Mouse (Mus musculus): ENCODE results near the gene Syce1.

Syce1 gene

DNA sequence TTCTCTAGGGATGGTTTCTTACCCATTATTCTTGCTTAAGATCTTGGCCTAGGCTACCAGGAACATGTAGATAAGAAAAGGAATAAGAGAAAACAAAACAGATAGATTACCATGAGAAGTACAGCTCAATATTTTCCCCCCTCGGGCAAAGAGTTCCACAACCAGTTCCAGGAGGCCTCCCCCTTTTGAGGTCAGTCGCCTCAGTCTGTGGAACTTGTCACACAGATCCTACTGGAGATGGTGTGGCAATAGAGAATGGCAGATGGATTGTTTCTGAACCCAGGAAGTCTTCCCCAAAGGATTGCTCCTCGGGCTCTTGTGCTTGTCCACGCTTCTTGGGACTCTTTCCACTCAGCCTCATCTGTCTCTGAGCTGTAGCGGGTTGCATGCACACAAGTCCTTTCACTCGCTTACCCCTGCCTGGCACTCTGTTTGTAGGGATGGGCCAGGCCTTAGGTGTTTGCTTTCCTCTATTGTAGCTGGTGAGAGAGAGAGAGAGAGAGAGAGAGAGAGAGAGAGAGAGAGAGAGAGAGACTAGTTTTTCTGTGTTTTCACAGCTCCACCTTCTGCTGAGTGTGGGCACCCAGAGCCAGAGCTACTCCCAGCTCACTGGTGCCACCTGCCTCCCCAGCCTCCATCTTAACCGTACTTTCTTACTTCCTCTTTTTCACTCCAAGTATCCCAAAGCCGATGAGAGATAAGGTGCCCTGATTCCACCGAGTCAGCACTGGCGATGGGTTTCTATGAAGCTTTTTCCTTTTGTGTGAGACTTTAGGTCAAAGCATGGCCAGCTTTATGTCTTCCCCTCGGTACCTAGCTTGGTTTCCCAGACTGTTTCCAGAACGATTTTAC, 21.5 kb downstream of the Syce1 start:
- WGBS, result 88% methylated on average over 12 of the region's 12 CpGs

DNA sequence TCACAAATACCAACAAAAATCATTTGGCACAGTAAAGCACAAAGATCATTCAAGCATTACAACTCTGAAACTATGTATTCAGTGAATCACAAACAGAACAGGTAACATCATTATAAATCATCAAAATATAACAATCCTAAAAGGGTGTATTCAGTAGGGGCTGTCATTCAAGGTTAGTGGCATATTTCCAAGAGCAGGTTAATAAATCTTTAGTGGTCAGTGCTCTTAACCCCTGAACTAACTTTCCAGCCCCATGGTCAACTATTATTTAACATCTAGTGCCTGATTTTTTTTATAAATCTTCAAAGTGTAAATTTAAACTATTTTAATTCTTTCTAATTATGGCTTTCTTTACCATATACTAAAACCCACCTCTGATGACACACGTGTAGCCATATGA, 22.3 kb downstream of the Syce1 start:
- WGBS, result 79% methylated on average over 1 of the region's 1 CpGs

DNA sequence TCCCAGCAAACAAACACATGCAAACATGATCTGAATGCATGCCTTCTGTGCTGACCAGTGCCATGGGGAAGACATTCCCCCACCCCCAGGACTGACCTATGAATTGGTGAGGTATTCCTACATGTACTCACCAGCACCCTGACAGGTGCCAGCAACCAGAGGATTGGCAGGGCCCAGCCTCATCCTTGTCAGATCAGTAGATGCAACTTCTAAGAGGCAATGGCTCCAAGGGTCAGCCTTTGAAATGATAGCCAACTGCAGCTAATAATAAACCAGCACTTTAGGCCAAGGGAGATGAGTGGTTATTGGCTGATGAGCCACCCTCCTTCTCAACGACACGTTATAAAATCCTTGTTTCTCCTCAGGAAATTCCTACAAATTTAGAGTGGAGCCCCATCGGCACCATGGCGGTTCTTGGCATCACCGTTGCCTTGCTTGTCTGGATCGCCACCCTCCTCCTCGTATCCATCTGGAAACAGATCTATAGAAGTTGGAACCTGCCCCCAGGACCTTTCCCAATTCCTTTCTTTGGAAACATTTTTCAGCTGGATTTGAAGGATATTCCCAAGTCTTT, 24.1 kb downstream of the Syce1 start, which contains the start of gene Cyp2e1:
TSS of gene Cyp2e1 (plus strand) at position 293 of the 574 bp plus-strand sequence.
- WGBS, result 81% methylated on average over 7 of the region's 7 CpGs

DNA sequence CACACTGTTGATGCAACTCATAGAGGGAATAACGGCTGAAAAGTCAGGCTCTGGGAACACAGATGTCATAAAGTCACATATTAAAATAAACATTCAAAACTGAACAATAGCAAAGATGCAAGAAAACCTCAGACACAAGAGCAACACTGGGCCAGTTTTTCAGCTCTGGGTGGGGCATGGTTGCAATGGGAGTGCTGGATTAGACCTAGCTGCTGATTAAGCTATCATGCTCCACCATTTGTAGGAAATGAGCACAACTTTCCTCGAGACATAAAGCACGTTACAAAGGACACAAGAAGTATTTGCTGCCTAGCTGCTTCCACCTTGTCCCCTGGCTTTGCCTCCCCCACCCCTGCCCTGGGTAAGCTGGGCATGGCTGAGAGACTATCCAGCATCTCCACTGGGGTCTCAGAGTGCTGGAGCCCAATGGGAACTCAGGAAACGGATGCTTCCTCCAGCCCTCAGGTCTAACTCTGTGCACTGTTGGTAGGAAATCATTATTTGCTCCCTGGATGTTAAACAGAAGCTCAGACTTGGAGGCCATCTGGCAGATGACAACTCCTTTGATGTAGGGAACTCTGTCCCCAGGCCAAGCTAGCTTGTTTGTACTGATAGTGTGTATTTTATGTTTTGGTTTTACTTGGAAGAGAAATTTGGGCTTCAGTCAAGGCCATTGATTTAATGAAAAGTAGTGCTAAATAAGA, 31.3 kb downstream of the Syce1 start:
- 76% methylated on average over 4 of the region's 4 CpGs for WGBS

DNA sequence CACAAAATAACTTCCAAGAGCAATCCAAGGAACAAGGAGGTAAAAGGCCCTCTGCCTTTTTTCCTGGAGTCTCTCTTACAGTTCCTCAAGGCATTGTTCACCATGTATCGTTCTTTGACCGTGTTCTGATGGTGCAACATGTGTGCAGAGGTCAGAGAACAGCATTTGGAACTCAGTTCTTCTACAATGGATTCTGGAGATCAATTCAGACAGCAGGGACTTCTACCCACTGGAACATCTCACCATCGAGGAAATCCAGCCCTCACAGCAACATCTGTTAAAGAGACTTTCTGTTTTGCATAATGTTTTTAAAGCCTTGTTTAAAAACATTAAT, 38.9 kb downstream of the Syce1 start:
- 85% methylated on average over 3 of the region's 3 CpGs for WGBS

DNA sequence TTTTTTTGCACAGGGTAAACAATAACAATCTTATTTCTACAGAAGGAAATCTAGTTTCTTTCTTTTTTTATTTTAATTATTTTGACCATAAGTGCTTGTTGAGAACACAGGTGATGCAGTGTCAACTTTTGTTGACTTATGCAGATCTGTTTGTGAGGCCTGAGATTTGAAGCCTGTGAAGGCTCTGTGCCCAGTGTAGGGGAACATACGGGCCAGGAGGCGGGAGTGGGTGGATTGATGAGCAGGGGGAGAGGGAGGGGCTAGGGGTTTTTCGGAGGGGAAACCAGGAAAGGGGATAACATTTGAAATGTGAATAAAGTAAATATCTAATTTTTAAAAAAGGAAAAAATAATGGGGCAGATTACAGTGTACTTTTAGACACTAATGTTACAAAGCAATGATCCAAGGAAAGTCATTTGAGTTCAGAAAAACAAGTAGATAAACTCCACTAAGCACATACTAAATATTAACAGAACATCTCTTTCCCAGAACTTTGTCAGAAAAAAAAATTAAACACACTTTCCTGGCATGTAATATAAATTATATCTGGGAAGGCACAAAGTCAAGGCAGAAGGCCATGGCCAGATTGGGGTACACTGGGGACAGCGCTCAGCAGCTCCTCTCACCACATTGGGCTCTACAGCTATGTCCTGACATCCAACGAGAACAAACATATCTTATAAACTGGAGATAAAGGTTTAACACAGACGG, 39.4 kb downstream of the Syce1 start:
- 84% methylated on average over 6 of the region's 6 CpGs for WGBS

DNA sequence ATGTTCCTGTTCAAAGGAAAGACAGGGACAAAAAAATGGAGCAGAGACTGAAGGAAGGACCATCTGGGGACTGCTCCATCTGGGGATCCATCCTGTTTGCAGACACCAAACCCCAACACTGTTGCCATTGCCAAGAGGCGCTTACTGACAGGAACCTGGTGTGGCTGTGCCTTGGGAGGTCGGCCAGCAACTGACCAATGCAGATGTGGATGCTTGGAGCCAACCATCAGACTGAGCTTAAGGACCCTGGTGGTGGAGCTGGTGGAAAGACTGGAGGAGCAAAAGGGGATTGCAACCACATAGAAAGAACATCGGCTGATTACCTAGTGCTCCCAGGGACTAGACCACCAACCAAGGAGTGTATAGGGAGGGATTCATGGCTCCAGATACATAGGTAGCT, 40.2 kb downstream of the Syce1 start:
- WGBS, result 88% methylated on average over 3 of the region's 3 CpGs

DNA sequence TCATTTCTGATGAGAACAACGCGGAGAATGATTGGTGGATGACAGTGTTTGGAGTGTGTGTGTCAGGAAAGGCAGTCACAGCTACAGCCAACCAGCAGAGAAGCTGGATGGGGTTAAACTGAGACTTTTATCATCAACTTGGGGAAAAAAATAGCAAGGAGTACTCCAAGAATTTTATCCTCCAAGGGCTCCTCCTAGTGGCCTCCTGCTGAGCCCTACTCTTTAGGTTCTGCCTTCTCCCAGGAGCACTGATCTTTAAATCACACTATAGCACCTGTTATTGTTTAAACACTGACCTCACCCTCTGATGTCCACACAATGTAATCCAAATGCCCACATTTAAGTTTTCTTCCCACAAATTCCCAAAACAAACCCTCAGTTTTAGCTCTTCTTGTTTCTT, 54.5 kb downstream of the Syce1 start:
- 76% methylated on average over 2 of the region's 2 CpGs for WGBS
